ENCODE assay signal across 8 mouse cellular contexts in the genomic region with DNA sequence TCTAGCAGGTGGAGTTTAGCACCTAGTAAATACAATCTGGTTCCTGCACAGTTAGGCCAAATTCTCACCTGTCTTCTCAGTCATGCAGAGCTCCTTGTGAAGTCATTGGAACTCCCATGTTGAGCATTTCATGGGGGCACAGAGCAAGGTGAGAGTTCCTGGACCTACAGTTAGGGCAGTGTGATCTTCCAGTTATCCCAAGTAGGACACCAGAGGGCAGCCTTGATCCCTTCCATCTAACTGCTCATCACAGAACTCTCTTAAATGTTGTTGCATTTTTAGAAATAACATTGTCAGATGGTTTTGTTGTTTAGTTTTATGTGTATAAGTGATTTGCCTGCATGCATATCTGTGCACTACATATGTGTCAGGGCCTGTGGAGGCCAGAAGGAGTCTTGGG. TPM values are rescaled to one million over a fixed set of nuclear protein-coding genes. Genes with fewer than 3 reads are reported as not detected.
DNase-seq lines count a peak whose midpoint lies in the region; ATAC-seq and TF ChIP-seq lines count a peak whose summit lies in the region.
"Had no signal": no experiment of that assay in that cellular context is flagged by ENCODE, and none has a peak within 500 bp of the region (broad histone marks: within the 10 kb centered on the region; RNA-seq: fewer than 3 reads in every experiment).

No protein-coding gene starts in this region.

- H3K36me3 ChIP-seq in intestine, postnatal 0 days (ENCODE audit: control insufficient read depth, insufficient read depth): peaks cover 37% of the 10 kb centered on the region
- H3K36me3 ChIP-seq in intestine, embryonic 15.5 days: peaks cover 4% of the 10 kb centered on the region
- peaks cover 12% of the 10 kb centered on the region for H3K36me3 ChIP-seq in ES-Bruce4 (ENCODE audit: control insufficient read depth, insufficient read depth, low read length, poor library complexity, severe bottlenecking)

- no peak overlapping the region for H3K27ac ChIP-seq in intestine, postnatal 0 days (ENCODE audit: low read depth, low read length)
- H3K27ac ChIP-seq in intestine, embryonic 15.5 days: no peak overlapping the region
- no peak overlapping the region for H3K27ac ChIP-seq in ES-Bruce4 (ENCODE audit: insufficient read depth, low read length)
- no peak overlapping the region for H3K27ac ChIP-seq in embryonic fibroblast, embryonic 13.5 days (ENCODE audit: insufficient read depth, low read length)
- H3K27ac ChIP-seq: limb, embryonic 15.5 days had no signal

- ATAC-seq in intestine, postnatal 0 days: no peak
- ATAC-seq in intestine, embryonic 15.5 days: no peak; the same call in 1 of the 2 replicates

- no peak overlapping the region for H3K4me3 ChIP-seq in intestine, postnatal 0 days (ENCODE audit: low read depth, low read length)
- H3K4me3 ChIP-seq in intestine, embryonic 15.5 days (replicated peaks): no peak overlapping the region
- no peak overlapping the region for H3K4me3 ChIP-seq in ES-Bruce4 (ENCODE audit: low read depth, low read length)
- H3K4me3 ChIP-seq in embryonic fibroblast, embryonic 13.5 days (ENCODE audit: insufficient read depth, low read length): no peak overlapping the region
- H3K4me3 ChIP-seq: limb, embryonic 15.5 days had no signal

- H3K4me1 ChIP-seq in intestine, postnatal 0 days (replicated peaks; ENCODE audit: control insufficient read depth, insufficient read depth, low read length): no peaks in the 10 kb centered on the region
- no peaks in the 10 kb centered on the region for H3K4me1 ChIP-seq in intestine, embryonic 15.5 days (replicated peaks)
- no peaks in the 10 kb centered on the region for H3K4me1 ChIP-seq in ES-Bruce4 (ENCODE audit: control insufficient read depth, insufficient read depth, low read length)
- H3K4me1 ChIP-seq in embryonic fibroblast, embryonic 13.5 days (ENCODE audit: control insufficient read depth, insufficient read depth, low read length): 0 out of 2 replicates have a peak, but pooled peaks cover 2% of the 10 kb centered on the region
- H3K4me1 ChIP-seq: limb, embryonic 15.5 days had no signal

- no peak for TF ChIP-seq POLR2A in ES-Bruce4 (IDR thresholded peaks at IDR 0.05; ENCODE audit: insufficient read depth, low read length)
- no peak for TF ChIP-seq POLR2A in embryonic fibroblast, embryonic 13.5 days (IDR thresholded peaks at IDR 0.05; ENCODE audit: low read depth, low read length)

- no peaks in the 10 kb centered on the region for H3K9me3 ChIP-seq in intestine, postnatal 0 days (ENCODE audit: control insufficient read depth)
- no peaks in the 10 kb centered on the region for H3K9me3 ChIP-seq in intestine, embryonic 15.5 days
- H3K9me3 ChIP-seq in ES-Bruce4 (replicated peaks; ENCODE audit: control insufficient read depth, insufficient read depth, low read length, poor library complexity, severe bottlenecking): no peaks in the 10 kb centered on the region
- H3K9me3 ChIP-seq: limb, embryonic 15.5 days had no signal

- no peaks in the 10 kb centered on the region for H3K27me3 ChIP-seq in intestine, postnatal 0 days (replicated peaks; ENCODE audit: control insufficient read depth, insufficient read depth, low read length)
- no peaks in the 10 kb centered on the region for H3K27me3 ChIP-seq in intestine, embryonic 15.5 days (replicated peaks)
- no peaks in the 10 kb centered on the region for H3K27me3 ChIP-seq in ES-Bruce4 (ENCODE audit: control insufficient read depth, insufficient read depth, low read length, poor library complexity, severe bottlenecking)
- H3K27me3 ChIP-seq: limb, embryonic 15.5 days had no signal

- peak; percentile 36 for DNase-seq in A20 (ENCODE audit: low read depth, low spot score)
- peak; percentile 18 for DNase-seq in retina, adult 2 months (ENCODE audit: low read depth, low spot score)
- no peak for DNase-seq in natural killer cell, adult 2 months (ENCODE audit: low spot score in 2 of 2)

- H3K9ac ChIP-seq in intestine, postnatal 0 days (ENCODE audit: low read depth, low read length): no peak overlapping the region
- no peak overlapping the region for H3K9ac ChIP-seq in intestine, embryonic 15.5 days
- H3K9ac ChIP-seq in ES-Bruce4 (ENCODE audit: low read depth, poor library complexity, severe bottlenecking): no peak overlapping the region
- H3K9ac ChIP-seq: limb, embryonic 15.5 days had no signal

- TF ChIP-seq CTCF in intestine, postnatal 0 days (IDR thresholded peaks at IDR 0.05; ENCODE audit: low read depth): peak; percentile 70
- peak; percentile 41 for TF ChIP-seq CTCF in ES-Bruce4 (IDR thresholded peaks at IDR 0.05; ENCODE audit: low read depth, low read length)
- peak; percentile 26; the same call in 1 of the 2 replicates for TF ChIP-seq CTCF in embryonic fibroblast, embryonic 13.5 days (IDR thresholded peaks at IDR 0.05; ENCODE audit: borderline replicate concordance, insufficient read depth, low read length)

- H3K4me2 ChIP-seq in intestine, postnatal 0 days (replicated peaks; ENCODE audit: low read depth): no peak overlapping the region
- H3K4me2 ChIP-seq in intestine, embryonic 15.5 days (replicated peaks): no peak overlapping the region
- H3K4me2 ChIP-seq: limb, embryonic 15.5 days had no signal

- no peak for TF ChIP-seq EP300 in ES-Bruce4 (IDR thresholded peaks at IDR 0.05; ENCODE audit: insufficient read depth, low read depth, low read length)

RNA-seq across cellular contexts. Expression of a gene that starts 29.0 kb away (rescaled TPM):
- polyA plus RNA-seq in intestine, postnatal 0 days (2015; fragmentation: Nextera tagmentation; extraction: Ambion mirVana): 5.1 and 5.5 TPM in 2 replicates
- polyA plus RNA-seq in intestine, embryonic 15.5 days (2015; fragmentation: Nextera tagmentation; extraction: Ambion mirVana): 4.0 and 4.1 TPM in 2 replicates
- 52.4 and 58.8 TPM in 2 replicates for polyA plus RNA-seq in ES-Bruce4 (2011; ENCODE audit: insufficient read depth, insufficient read length, low read depth, missing spikeins)
- polyA plus RNA-seq in embryonic fibroblast, embryonic 13.5 days (2011; ENCODE audit: insufficient read length, low read depth, missing spikeins): 4.1 and 4.3 TPM in 2 replicates

RNA-seq across cellular contexts. Expression of a gene that starts 29.2 kb away (rescaled TPM):
- polyA plus RNA-seq in intestine, postnatal 0 days (2015; fragmentation: Nextera tagmentation; extraction: Ambion mirVana): 75.2 and 76.0 TPM in 2 replicates
- 88.0 and 97.5 TPM in 2 replicates for polyA plus RNA-seq in intestine, embryonic 15.5 days (2015; fragmentation: Nextera tagmentation; extraction: Ambion mirVana)
- polyA plus RNA-seq in ES-Bruce4 (2011; ENCODE audit: insufficient read depth, insufficient read length, low read depth, missing spikeins): 117 and 143 TPM in 2 replicates
- polyA plus RNA-seq in embryonic fibroblast, embryonic 13.5 days (2011; ENCODE audit: insufficient read length, low read depth, missing spikeins): 34.7 and 40.4 TPM in 2 replicates

Comparison
In these comparisons a context has a peak if more than half of its experiments do, and no peak if none do; other contexts are left out.
1. DNase-seq: peak in A20 (single experiment) and retina, adult 2 months (single experiment); none in natural killer cell, adult 2 months (0 of 2).
2. Peak in every context shown above with its lines, with median percentiles within 50 percentile points of each other: CTCF ChIP-seq.